27 mouse cellular contexts compared by ENCODE assay signal in the genomic region with DNA sequence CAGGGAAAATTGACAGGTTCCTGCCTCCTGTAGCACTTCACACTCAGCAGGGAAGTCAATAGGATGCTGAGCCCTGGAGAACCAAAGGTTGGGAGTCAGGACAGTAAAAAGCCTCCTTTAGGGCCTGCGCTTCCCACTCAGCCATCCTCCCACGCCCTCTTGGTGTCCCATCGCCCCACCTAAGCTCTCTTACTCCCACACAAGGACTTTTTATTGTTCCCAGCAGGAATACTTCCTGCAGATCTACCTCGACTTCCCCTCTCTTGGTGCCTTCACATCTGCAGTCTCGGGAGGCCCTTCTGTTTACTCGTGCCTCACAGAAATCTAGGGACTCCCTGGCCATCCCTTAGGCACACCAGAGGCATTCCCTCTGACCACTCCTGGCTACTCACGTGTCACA. TPM values are rescaled to one million over a fixed set of nuclear protein-coding genes. Genes with fewer than 3 reads are reported as not detected.
"Had no signal": no experiment of that assay in that cellular context is flagged by ENCODE, and none has a peak within 500 bp of the region (broad histone marks: within the 10 kb centered on the region; RNA-seq: fewer than 3 reads in every experiment).

No protein-coding gene starts in this region.

- H3K9me3 ChIP-seq: kidney, embryonic 15.5 days; limb, embryonic 10.5 days; limb, embryonic 13.5 days; liver, embryonic 12.5 days; liver, embryonic 15.5 days; lung, embryonic 15.5 days; megakaryocyte, embryonic 14.5 days; midbrain, embryonic 10.5 days; midbrain, embryonic 13.5 days; neural tube, embryonic 13.5 days; stomach, embryonic 15.5 days had no signal

- H3K4me3 ChIP-seq: kidney, embryonic 15.5 days; limb, embryonic 10.5 days; limb, embryonic 13.5 days; liver, embryonic 12.5 days; liver, embryonic 15.5 days; lung, embryonic 15.5 days; megakaryocyte, embryonic 14.5 days; midbrain, embryonic 10.5 days; midbrain, embryonic 13.5 days; myocyte; neural tube, embryonic 13.5 days; stomach, embryonic 15.5 days had no signal

- H3K27me3 ChIP-seq: kidney, embryonic 15.5 days; limb, embryonic 13.5 days; lung, embryonic 15.5 days; megakaryocyte, embryonic 14.5 days; midbrain, embryonic 13.5 days; neural tube, embryonic 13.5 days; stomach, embryonic 15.5 days had no signal

- H3K27ac ChIP-seq: kidney, embryonic 15.5 days; limb, embryonic 10.5 days; limb, embryonic 13.5 days; liver, embryonic 12.5 days; liver, embryonic 15.5 days; lung, embryonic 15.5 days; midbrain, embryonic 10.5 days; midbrain, embryonic 13.5 days; neural tube, embryonic 13.5 days; stomach, embryonic 15.5 days had no signal

- H3K9ac ChIP-seq: kidney, embryonic 15.5 days; limb, embryonic 13.5 days; liver, embryonic 12.5 days; liver, embryonic 15.5 days; lung, embryonic 15.5 days; midbrain, embryonic 13.5 days; neural tube, embryonic 13.5 days; stomach, embryonic 15.5 days had no signal

- DNase-seq: kidney, postnatal 14 days; kidney, postnatal 4 days; liver; lung, adult 18-20 months; lung, postnatal 10 days; lung, postnatal 36 days; retina, postnatal 1 day; right cerebral cortex, postnatal 25 days; spleen, adult 18-20 months; thymus, postnatal 25 days had no signal

- ATAC-seq: liver, embryonic 12.5 days; midbrain, embryonic 13.5 days; midbrain, embryonic 16.5 days had no signal

- H3K4me2 ChIP-seq: kidney, embryonic 15.5 days; limb, embryonic 13.5 days; liver, embryonic 12.5 days; liver, embryonic 15.5 days; lung, embryonic 15.5 days; midbrain, embryonic 13.5 days; neural tube, embryonic 13.5 days; stomach, embryonic 15.5 days had no signal

RNA-seq across cellular contexts. Expression of a gene that starts 0.9 kb away (rescaled TPM):
- total RNA-seq: layer of hippocampus, adult 18-20 months; layer of hippocampus, postnatal 14 days; left cerebral cortex, postnatal 14 days; neutrophil, adult 5-6 weeks had no signal
- polyA plus RNA-seq: liver, embryonic 12.5 days; liver, embryonic 15.5 days; myocyte; neural tube, embryonic 13.5 days had no signal
